Mouse (Mus musculus): ENCODE results near the gene Slc16a11. TPM values are rescaled to one million over a fixed set of nuclear protein-coding genes. Genes with fewer than 3 reads are reported as not detected.

Slc16a11 gene
- polyA plus RNA-seq, 1 experiment from 2014 or later: 11.2 TPM

DNA sequence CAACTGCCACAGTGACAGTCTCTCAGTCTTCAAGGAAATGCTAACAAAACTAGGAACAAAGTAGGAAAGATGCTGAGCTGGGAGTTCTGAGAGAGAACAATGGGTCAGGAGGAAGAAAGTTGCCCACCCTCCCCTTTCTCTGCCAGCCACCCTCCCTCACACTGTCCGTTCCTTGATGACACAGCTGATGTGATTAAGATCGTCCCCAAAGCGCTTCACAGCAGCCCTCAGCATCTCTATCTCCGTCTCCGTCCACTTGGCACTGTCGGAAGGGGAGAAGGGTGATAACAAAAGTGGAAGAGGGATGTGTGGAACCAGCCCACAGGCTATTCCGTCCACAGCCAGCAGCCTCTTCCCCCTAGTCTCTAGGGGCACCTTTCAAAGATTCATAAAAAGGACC, 24.2 kb downstream of the Slc16a11 start:
- Histone ChIP-seq H3K27me3 (no peaks in the 10 kb centered on the region), H3K27ac (replicated peaks) (peak overlapping the region; percentile 95), H3K4me2 (replicated peaks) (peak overlapping the region; percentile 91), H3K36me3 (peaks cover 12% of the 10 kb centered on the region; the same call in 1 of the 2 replicates), H3K4me3 (replicated peaks) (peak overlapping the region; percentile 76), H3K9me3 (replicated peaks) (no peaks in the 10 kb centered on the region), H3K9ac (peak overlapping the region; percentile 79; the same call in 1 of the 2 replicates), H3K4me1 (peaks cover 60% of the 10 kb centered on the region)
- 40% methylated on average over 7 of the region's 7 CpGs for WGBS
- no peak for ATAC-seq (ENCODE audit: insufficient number of reproducible peaks, low FRiP score, low TSS enrichment, low read depth)

DNA sequence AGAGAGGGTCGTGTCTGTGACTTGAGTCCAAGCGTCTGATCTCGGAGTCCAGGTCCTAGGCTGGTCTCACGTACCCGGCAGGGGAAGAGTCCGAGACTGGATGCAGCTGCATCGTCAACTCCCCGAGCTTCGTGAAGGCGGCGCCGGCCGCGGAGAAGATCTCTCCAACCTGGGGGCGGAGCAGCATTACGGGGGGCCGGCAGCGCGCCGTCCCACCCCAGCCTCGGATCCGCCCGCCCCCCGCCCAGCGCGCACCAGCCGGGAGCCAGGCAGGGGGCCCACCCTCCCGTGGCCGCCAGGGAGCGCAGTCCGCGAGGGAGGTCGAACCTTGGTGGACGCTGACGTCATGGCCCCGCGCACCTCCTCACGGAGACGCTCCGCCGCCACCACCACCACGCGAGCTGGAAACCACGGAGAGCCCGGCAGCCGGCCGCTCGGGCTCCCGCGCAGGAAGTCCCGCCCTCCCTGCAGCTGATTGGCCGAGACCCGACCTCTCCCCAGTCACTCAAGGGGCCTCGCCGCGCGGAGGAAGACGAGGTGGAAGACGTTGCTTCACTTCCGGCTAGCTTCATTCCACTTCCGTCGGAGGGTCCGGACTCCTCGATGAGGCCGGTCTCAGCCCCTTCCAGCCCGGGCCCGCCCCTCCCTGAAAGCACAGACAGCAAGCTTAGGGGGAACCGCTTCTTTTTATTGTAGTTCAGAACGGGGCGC, 25.1 kb downstream of the Slc16a11 start, which contains the start of gene 0610010K14Rik:
Gene 0610010K14Rik (minus strand): TSS at position 458 of the 711 bp plus-strand sequence.
- Histone ChIP-seq H3K27ac (replicated peaks) (peak within 1 kb of the TSS; percentile 95), H3K9ac (peak within 1 kb of the TSS; percentile 79), H3K4me3 (replicated peaks) (peak within 1 kb of the TSS; percentile 76), H3K4me1 (peaks cover 55% of the 10 kb centered on the region), H3K9me3 (replicated peaks) (no peaks in the 10 kb centered on the region), H3K27me3 (no peaks in the 10 kb centered on the region), H3K4me2 (replicated peaks) (peak within 1 kb of the TSS; percentile 91), H3K36me3 (peaks cover 12% of the 10 kb centered on the region; the same call in 1 of the 2 replicates)
- WGBS: under 1% methylated on average over 62 of the region's 70 CpGs
- peak; percentile 95 for ATAC-seq (ENCODE audit: insufficient number of reproducible peaks, low FRiP score, low TSS enrichment, low read depth)

DNA sequence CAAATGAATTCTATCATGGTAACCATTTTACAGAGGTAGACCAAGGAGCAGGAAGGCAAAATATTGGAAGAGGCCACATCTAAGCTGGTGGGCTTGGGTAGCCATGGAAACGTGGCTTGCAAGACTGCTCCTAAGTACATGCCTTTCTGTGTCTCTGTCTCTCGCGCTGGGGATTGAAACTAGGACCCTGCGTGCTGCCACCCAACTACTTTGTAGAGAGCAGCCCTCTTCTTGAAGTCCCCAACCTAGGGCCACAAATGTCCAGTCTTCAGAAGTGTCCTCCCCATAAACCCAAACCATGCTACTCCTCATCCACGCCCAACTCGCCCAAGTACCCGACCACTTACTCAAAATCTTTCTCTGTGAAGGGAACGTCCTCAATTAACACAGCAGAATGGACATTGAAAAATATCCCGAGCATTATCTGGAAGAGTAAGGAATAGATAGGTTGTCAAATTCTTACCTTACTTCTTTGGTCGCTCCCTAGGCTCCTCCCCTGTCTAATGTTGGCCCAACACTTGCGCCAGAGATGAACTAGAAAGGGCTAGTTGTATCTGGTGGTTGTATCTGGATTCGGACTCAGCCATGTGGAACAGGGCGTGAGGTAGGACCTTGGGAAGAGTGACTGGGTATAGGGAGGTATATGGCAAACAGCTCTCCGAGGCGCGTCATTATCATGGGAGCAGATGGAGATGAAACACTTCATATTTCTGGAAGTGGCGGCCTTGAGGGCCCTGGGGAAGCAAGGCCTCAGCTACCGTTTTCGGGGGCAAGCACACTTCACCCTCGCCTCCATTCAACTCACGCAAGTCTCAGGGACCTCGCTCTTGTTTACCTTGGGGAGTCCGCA, 26.3 kb downstream of the Slc16a11 start:
- H3K4me1 ChIP-seq: peaks cover 45% of the 10 kb centered on the region
- peak overlapping the region; percentile 79 for H3K9ac ChIP-seq
- ATAC-seq (ENCODE audit: insufficient number of reproducible peaks, low FRiP score, low TSS enrichment, low read depth): no peak
- H3K27me3 ChIP-seq: no peaks in the 10 kb centered on the region
- H3K9me3 ChIP-seq (replicated peaks): no peaks in the 10 kb centered on the region
- peak overlapping the region; percentile 91 for H3K4me2 ChIP-seq (replicated peaks)
- H3K4me3 ChIP-seq (replicated peaks): peak overlapping the region; percentile 76
- peak overlapping the region; percentile 95 for H3K27ac ChIP-seq (replicated peaks)
- H3K36me3 ChIP-seq: peaks cover 12% of the 10 kb centered on the region; the same call in 1 of the 2 replicates
- 11% methylated on average over 23 of the region's 23 CpGs for WGBS

GRCm38 (mm10) chr11:70239541-70240279, 27.2 kb downstream of the Slc16a11 start, which contains the start of the genes Gm21988 and Rnasek:
TSS of gene Gm21988 (minus strand) at chr11:70239830.
TSS of gene Rnasek (minus strand) at chr11:70239842.
- peaks cover 37% of the 10 kb centered on the region for H3K4me1 ChIP-seq
- H3K27me3 ChIP-seq: no peaks in the 10 kb centered on the region
- H3K36me3 ChIP-seq: peaks cover 12% of the 10 kb centered on the region; the same call in 1 of the 2 replicates
- H3K9me3 ChIP-seq (replicated peaks): no peaks in the 10 kb centered on the region
- H3K9ac ChIP-seq: peak within 1 kb of the TSS; percentile 79
- peak within 1 kb of the TSS; percentile 95 for H3K27ac ChIP-seq (replicated peaks)
- ATAC-seq (ENCODE audit: insufficient number of reproducible peaks, low FRiP score, low TSS enrichment, low read depth): peak; percentile 30
- H3K4me3 ChIP-seq (replicated peaks): peak within 1 kb of the TSS; percentile 76
- WGBS: under 1% methylated on average over 30 of the region's 35 CpGs
- peak within 1 kb of the TSS; percentile 91 for H3K4me2 ChIP-seq (replicated peaks)

- Histone ChIP-seq H3K4me1 (peaks cover 21% of the 10 kb centered on the region), H3K27me3 (0 out of 2 replicates have a peak, but pooled peaks cover 6% of the 10 kb centered on the region), H3K36me3 (no peaks in the 10 kb centered on the region), H3K4me2 (replicated peaks) (no peak overlapping the region), H3K27ac (replicated peaks) (no peak overlapping the region), H3K4me3 (replicated peaks) (no peak overlapping the region), H3K9ac (no peak overlapping the region), H3K9me3 (replicated peaks) (no peaks in the 10 kb centered on the region)
- ATAC-seq (ENCODE audit: insufficient number of reproducible peaks, low FRiP score, low TSS enrichment, low read depth): no peak
- WGBS: 68% methylated on average over 11 of the region's 11 CpGs
Observed at GRCm38 (mm10) chr11:70242591-70242990, 30.0 kb downstream of the Slc16a11 start.

GRCm38 (mm10) chr11:70247136-70247845, 34.7 kb downstream of the Slc16a11 start:
- ATAC-seq (ENCODE audit: insufficient number of reproducible peaks, low FRiP score, low TSS enrichment, low read depth): no peak
- WGBS: 42% methylated on average over 9 of the region's 9 CpGs
- H3K4me1 ChIP-seq: no peaks in the 10 kb centered on the region
- H3K4me2 ChIP-seq (replicated peaks): no peak overlapping the region
- peaks cover 26% of the 10 kb centered on the region for H3K27me3 ChIP-seq
- H3K9ac ChIP-seq: no peak overlapping the region
- no peak overlapping the region for H3K27ac ChIP-seq (replicated peaks)
- H3K4me3 ChIP-seq (replicated peaks): no peak overlapping the region
- H3K9me3 ChIP-seq (replicated peaks): no peaks in the 10 kb centered on the region
- no peaks in the 10 kb centered on the region for H3K36me3 ChIP-seq

- Histone ChIP-seq H3K27me3 (peaks cover 51% of the 10 kb centered on the region), H3K36me3 (no peaks in the 10 kb centered on the region), H3K4me1 (peaks cover 15% of the 10 kb centered on the region), H3K9me3 (replicated peaks) (no peaks in the 10 kb centered on the region), H3K4me2 (replicated peaks) (no peak overlapping the region), H3K4me3 (replicated peaks) (no peak overlapping the region), H3K9ac (no peak overlapping the region), H3K27ac (replicated peaks) (no peak overlapping the region)
- no peak for ATAC-seq (ENCODE audit: insufficient number of reproducible peaks, low FRiP score, low TSS enrichment, low read depth)
- WGBS: 70% methylated on average over 11 of the region's 11 CpGs
Observed at GRCm38 (mm10) chr11:70250150-70250549, 37.6 kb downstream of the Slc16a11 start.

DNA sequence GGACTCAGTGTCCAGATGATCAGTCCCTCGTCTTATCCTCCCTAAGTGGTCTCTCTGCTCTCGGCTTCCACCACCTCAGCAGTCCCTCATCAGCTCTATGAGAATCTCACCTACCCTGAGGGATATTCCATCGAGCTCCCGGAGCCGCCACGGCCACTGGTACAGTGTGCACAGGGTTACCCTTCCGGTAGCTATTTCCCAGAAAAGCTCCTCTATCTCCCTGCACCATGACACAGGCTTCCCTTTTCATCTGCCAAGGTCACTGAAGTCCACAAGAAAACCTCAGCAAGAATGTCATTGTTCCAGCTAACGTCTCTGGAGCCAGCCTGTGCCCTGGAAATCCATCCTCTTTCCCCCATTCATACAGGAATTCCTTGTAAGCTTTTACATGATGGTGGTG, 39.3 kb downstream of the Slc16a11 start:
- Histone ChIP-seq H3K4me2 (replicated peaks) (no peak overlapping the region), H3K9ac (no peak overlapping the region), H3K4me1 (peaks cover 18% of the 10 kb centered on the region), H3K27ac (replicated peaks) (no peak overlapping the region), H3K27me3 (peaks cover 59% of the 10 kb centered on the region), H3K9me3 (replicated peaks) (no peaks in the 10 kb centered on the region), H3K36me3 (no peaks in the 10 kb centered on the region), H3K4me3 (replicated peaks) (no peak overlapping the region)
- WGBS: 75% methylated on average over 8 of the region's 8 CpGs
- ATAC-seq (ENCODE audit: insufficient number of reproducible peaks, low FRiP score, low TSS enrichment, low read depth): no peak

GRCm38 (mm10) chr11:70254337-70254736, 41.8 kb downstream of the Slc16a11 start:
- H3K27me3 ChIP-seq: peaks cover 59% of the 10 kb centered on the region
- 2% methylated on average over 18 of the region's 18 CpGs for WGBS
- no peak overlapping the region for H3K9ac ChIP-seq
- no peak overlapping the region for H3K27ac ChIP-seq (replicated peaks)
- H3K36me3 ChIP-seq: no peaks in the 10 kb centered on the region
- no peak for ATAC-seq (ENCODE audit: insufficient number of reproducible peaks, low FRiP score, low TSS enrichment, low read depth)
- H3K4me1 ChIP-seq: peaks cover 18% of the 10 kb centered on the region
- H3K4me2 ChIP-seq (replicated peaks): peak overlapping the region; percentile 53
- peak overlapping the region; percentile 42 for H3K4me3 ChIP-seq (replicated peaks)
- H3K9me3 ChIP-seq (replicated peaks): no peaks in the 10 kb centered on the region

- no peak for ATAC-seq (ENCODE audit: insufficient number of reproducible peaks, low FRiP score, low TSS enrichment, low read depth)
Observed at GRCm38 (mm10) chr11:70254931-70255531, 42.5 kb downstream of the Slc16a11 start, which contains the start of gene Alox12. TSS of gene Alox12 (minus strand) at chr11:70255353.

More at GRCm38 (mm10) chr11:70254931-70255531, 42.5 kb downstream of the Slc16a11 start, which contains the start of gene Alox12:
- Histone ChIP-seq H3K4me3 (replicated peaks) (peak within 1 kb of the TSS; percentile 42), H3K27me3 (peaks cover 57% of the 10 kb centered on the region), H3K4me1 (peaks cover 18% of the 10 kb centered on the region), H3K9me3 (replicated peaks) (no peaks in the 10 kb centered on the region), H3K36me3 (no peaks in the 10 kb centered on the region), H3K9ac (0 out of 2 replicates have a peak within 1 kb of the TSS, but pooled peaks have one; percentile 10), H3K4me2 (replicated peaks) (peak within 1 kb of the TSS; percentile 53), H3K27ac (replicated peaks) (peak within 1 kb of the TSS; percentile 12; the same call in 1 of the 2 replicates)
- WGBS: 1% methylated on average over 25 of the region's 25 CpGs

Data from embryonic facial prominence, embryonic 15.5 days (tissue).